Mouse (Mus musculus) stomach, postnatal 0 days (tissue): ENCODE results near the gene Adm.

Experiments
- CTCF ChIP-seq: IDR thresholded peaks from 2 replicates; pipeline ENCODE4 v1.5.1; 2016; ENCODE audit warnings: antibody characterized with exemption, low read depth, mild to moderate bottlenecking, moderate library complexity
- EP300 ChIP-seq: optimal IDR thresholded peaks from 2 replicates; pipeline ENCODE3; 2016; ENCODE audit warnings: antibody characterized with exemption

GRCm38 (mm10) chr7:110628273-110628600 is 776 bp downstream of the Adm start:
- no peak for TF ChIP-seq CTCF
- no peak for TF ChIP-seq EP300
